Mouse (Mus musculus): ENCODE results near the gene 3110040M04Rik. TPM values are rescaled to one million over a fixed set of nuclear protein-coding genes. Genes with fewer than 3 reads are reported as not detected.

Gene 3110040M04Rik
- polyA plus RNA-seq, 1 experiment: not detected

DNA sequence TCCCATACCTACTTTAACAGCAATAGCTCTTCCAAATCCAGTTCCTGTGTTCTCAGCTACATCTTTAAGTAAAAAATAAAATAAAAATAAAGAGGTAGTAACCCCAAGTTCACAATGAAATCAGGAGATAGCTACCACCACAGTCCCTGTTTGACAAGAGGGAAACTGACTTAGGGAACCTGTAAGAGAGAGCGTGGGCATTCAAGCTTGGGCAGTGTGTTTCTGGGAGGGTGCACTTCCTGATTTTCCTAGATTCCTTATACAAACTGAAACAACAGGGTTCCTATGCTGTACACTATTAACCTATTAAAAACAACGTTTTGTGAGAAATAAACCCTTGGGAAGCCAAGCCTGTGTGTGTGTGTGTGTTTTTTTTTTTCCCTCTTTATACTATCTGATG lies 10.9 kb downstream of the 3110040M04Rik start:
- Histone ChIP-seq H3K4me3 (replicated peaks; ENCODE audit: control insufficient read depth, low read depth, low read length) (no peak overlapping the region), H3K4me1 (ENCODE audit: control insufficient read depth, insufficient read depth, low read length) (peaks cover 2% of the 10 kb centered on the region; the same call in 1 of the 2 replicates), H3K27ac (ENCODE audit: control insufficient read depth, insufficient read depth, low read depth, low read length, poor library complexity) (no peak overlapping the region)
- WGBS: 36% methylated on average over 2 of the region's 2 CpGs
- no peak for TF ChIP-seq POLR2A (IDR thresholded peaks at IDR 0.05; ENCODE audit: borderline replicate concordance, control insufficient read depth, low read depth, low read length)
- no peak for TF ChIP-seq CTCF (IDR thresholded peaks at IDR 0.05; ENCODE audit: control insufficient read depth, insufficient read depth, low read length)

DNA sequence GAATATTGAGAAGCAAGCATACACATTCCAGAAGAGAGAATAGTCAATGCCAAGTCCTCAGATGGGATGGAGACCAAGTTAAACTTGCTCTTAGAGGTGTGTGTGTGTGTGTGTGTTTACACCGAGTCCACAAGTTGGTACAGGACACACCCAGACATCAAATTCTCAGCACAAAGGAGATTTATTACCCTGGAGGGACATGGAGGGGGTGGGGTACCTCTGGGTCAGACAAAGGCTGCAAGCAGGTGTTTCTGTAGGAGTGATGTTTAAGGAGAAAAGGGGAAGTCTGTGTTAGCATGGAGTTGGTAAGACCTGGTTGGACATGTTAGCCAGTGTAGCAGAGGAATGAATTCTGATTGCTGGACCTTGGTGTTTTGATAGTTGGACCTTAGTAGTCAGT lies 12.1 kb downstream of the 3110040M04Rik start:
- Histone ChIP-seq H3K4me3 (replicated peaks; ENCODE audit: control insufficient read depth, low read depth, low read length) (no peak overlapping the region), H3K27ac (ENCODE audit: control insufficient read depth, insufficient read depth, low read depth, low read length, poor library complexity) (no peak overlapping the region), H3K4me1 (ENCODE audit: control insufficient read depth, insufficient read depth, low read length) (peaks cover 2% of the 10 kb centered on the region; the same call in 1 of the 2 replicates)
- WGBS: 21% methylated on average over 1 of the region's 1 CpGs
- TF ChIP-seq POLR2A (IDR thresholded peaks at IDR 0.05; ENCODE audit: borderline replicate concordance, control insufficient read depth, low read depth, low read length): no peak
- no peak for TF ChIP-seq CTCF (IDR thresholded peaks at IDR 0.05; ENCODE audit: control insufficient read depth, insufficient read depth, low read length)

DNA sequence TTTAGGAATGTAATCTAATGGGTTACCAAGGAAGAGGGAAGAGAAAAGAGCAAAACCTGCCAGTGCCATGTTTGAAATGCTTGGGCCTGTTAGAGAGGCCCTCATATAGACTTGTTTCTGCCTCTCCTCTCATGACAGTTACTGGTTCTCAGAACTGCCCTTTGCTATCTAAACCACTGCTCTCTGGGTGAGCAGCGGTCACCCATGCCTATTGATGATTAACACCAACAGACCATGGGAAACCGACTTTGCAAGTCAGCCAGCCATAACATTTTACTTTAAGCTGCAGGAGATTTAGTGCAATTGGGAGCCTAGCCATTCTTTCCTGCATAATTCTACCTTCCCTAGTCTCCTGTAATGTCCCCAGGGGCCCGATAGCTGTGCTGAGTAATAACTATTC lies 12.5 kb downstream of the 3110040M04Rik start:
- 68% methylated on average over 3 of the region's 3 CpGs for WGBS
- no peak overlapping the region for H3K27ac ChIP-seq (ENCODE audit: control insufficient read depth, insufficient read depth, low read depth, low read length, poor library complexity)
- H3K4me1 ChIP-seq (ENCODE audit: control insufficient read depth, insufficient read depth, low read length): peaks cover 2% of the 10 kb centered on the region; the same call in 1 of the 2 replicates
- TF ChIP-seq CTCF (IDR thresholded peaks at IDR 0.05; ENCODE audit: control insufficient read depth, insufficient read depth, low read length): no peak
- no peak overlapping the region for H3K4me3 ChIP-seq (replicated peaks; ENCODE audit: control insufficient read depth, low read depth, low read length)

DNA sequence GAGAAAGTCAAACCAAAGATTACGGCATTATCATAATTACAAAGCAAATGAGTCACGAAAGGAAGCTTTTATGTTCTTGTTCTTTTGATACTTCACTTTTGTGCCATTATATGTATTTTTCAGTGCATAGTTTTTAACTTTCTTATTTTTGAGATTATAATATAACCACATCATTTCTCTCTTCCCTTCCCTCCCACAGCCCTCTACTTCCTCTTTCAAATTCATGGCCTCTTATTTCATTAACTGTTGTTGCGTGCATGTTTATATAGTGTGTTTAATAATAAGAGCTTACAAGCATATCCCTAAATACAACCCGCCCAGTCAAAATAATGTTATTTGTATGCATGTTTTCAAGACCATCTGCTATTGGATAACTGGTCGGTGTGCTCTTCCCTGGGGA lies 15.1 kb downstream of the 3110040M04Rik start:
- peaks cover 2% of the 10 kb centered on the region; the same call in 1 of the 2 replicates for H3K4me1 ChIP-seq (ENCODE audit: control insufficient read depth, insufficient read depth, low read length)
- 67% methylated on average over 5 of the region's 5 CpGs for WGBS
- no peak for TF ChIP-seq POLR2A (IDR thresholded peaks at IDR 0.05; ENCODE audit: borderline replicate concordance, control insufficient read depth, low read depth, low read length)
- TF ChIP-seq CTCF (IDR thresholded peaks at IDR 0.05; ENCODE audit: control insufficient read depth, insufficient read depth, low read length): no peak
- H3K4me3 ChIP-seq (replicated peaks; ENCODE audit: control insufficient read depth, low read depth, low read length): no peak overlapping the region
- no peak overlapping the region for H3K27ac ChIP-seq (ENCODE audit: control insufficient read depth, insufficient read depth, low read depth, low read length, poor library complexity)

DNA sequence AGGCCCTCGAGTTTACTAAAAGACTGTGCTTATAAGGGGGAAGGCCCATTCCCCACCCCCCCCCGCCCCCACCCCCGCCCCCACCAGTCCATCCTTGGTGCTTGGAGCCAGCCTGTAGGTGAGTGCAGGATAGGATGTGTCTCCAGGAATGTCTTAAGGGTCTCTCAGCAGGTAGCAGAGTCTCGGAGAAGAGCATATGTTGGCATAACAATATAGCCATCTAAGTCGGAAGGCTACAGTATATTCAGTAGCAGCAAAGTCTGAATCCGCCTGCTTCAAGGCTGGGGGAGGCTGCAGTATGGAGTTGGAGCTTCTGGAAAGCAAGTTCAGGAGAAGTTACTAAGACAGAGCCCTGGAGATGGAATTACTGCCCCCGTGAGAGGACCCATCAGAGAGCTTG lies 16.2 kb downstream of the 3110040M04Rik start:
- Histone ChIP-seq H3K4me1 (ENCODE audit: control insufficient read depth, insufficient read depth, low read length) (peaks cover 2% of the 10 kb centered on the region; the same call in 1 of the 2 replicates), H3K4me3 (replicated peaks; ENCODE audit: control insufficient read depth, low read depth, low read length) (no peak overlapping the region), H3K27ac (ENCODE audit: control insufficient read depth, insufficient read depth, low read depth, low read length, poor library complexity) (no peak overlapping the region)
- 86% methylated on average over 7 of the region's 7 CpGs for WGBS
- TF ChIP-seq CTCF (IDR thresholded peaks at IDR 0.05; ENCODE audit: control insufficient read depth, insufficient read depth, low read length) (no peak), POLR2A (IDR thresholded peaks at IDR 0.05; ENCODE audit: borderline replicate concordance, control insufficient read depth, low read depth, low read length) (no peak)

- 68% methylated on average over 10 of the region's 10 CpGs for WGBS
- TF ChIP-seq CTCF (IDR thresholded peaks at IDR 0.05; ENCODE audit: control insufficient read depth, insufficient read depth, low read length): no peak
- TF ChIP-seq POLR2A (IDR thresholded peaks at IDR 0.05; ENCODE audit: borderline replicate concordance, control insufficient read depth, low read depth, low read length): no peak
- no peak overlapping the region for H3K4me3 ChIP-seq (replicated peaks; ENCODE audit: control insufficient read depth, low read depth, low read length)
- no peak overlapping the region for H3K27ac ChIP-seq (ENCODE audit: control insufficient read depth, insufficient read depth, low read depth, low read length, poor library complexity)
- H3K4me1 ChIP-seq (ENCODE audit: control insufficient read depth, insufficient read depth, low read length): peaks cover 2% of the 10 kb centered on the region; the same call in 1 of the 2 replicates
These were observed 18.8 kb downstream of the 3110040M04Rik start for GRCm38 (mm10) chr1:151222561-151223267.

- TF ChIP-seq CTCF (IDR thresholded peaks at IDR 0.05; ENCODE audit: control insufficient read depth, insufficient read depth, low read length) (no peak), POLR2A (IDR thresholded peaks at IDR 0.05; ENCODE audit: borderline replicate concordance, control insufficient read depth, low read depth, low read length) (no peak)
- 87% methylated on average over 1 of the region's 1 CpGs for WGBS
- no peak overlapping the region for H3K27ac ChIP-seq (ENCODE audit: control insufficient read depth, insufficient read depth, low read depth, low read length, poor library complexity)
- peaks cover 2% of the 10 kb centered on the region; the same call in 1 of the 2 replicates for H3K4me1 ChIP-seq (ENCODE audit: control insufficient read depth, insufficient read depth, low read length)
- no peak overlapping the region for H3K4me3 ChIP-seq (replicated peaks; ENCODE audit: control insufficient read depth, low read depth, low read length)
These were observed 19.5 kb downstream of the 3110040M04Rik start for GRCm38 (mm10) chr1:151223377-151223776.

DNA sequence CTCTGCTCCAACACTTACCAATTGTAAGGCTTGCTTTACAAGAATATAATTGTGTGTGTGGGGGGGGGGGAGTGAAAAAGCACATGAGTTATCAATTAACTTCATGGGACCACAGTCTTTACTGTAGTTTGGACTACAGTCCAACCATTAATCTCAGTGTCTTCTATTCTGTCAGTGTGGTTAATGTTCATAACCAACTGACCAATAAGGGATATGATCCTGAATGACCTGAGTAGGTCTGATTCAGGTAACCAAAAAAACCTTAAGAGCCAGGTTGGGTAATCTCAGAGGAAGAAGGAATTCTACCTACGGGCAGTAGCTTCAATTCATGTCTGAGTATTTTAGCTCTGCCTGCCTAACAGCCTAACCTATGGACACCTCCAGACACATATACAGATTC lies 20.6 kb downstream of the 3110040M04Rik start:
- WGBS: 79% methylated on average over 1 of the region's 1 CpGs
- no peak overlapping the region for H3K4me3 ChIP-seq (replicated peaks; ENCODE audit: control insufficient read depth, low read depth, low read length)

More for the DNA sequence above, 20.6 kb downstream of the 3110040M04Rik start:
- H3K4me1 ChIP-seq (ENCODE audit: control insufficient read depth, insufficient read depth, low read length): no peaks in the 10 kb centered on the region
- no peak for TF ChIP-seq CTCF (IDR thresholded peaks at IDR 0.05; ENCODE audit: control insufficient read depth, insufficient read depth, low read length)
- no peak for TF ChIP-seq POLR2A (IDR thresholded peaks at IDR 0.05; ENCODE audit: borderline replicate concordance, control insufficient read depth, low read depth, low read length)
- no peak overlapping the region for H3K27ac ChIP-seq (ENCODE audit: control insufficient read depth, insufficient read depth, low read depth, low read length, poor library complexity)

Measured in bone marrow, adult 2 months (tissue).